ENCODE assay signal across 24 mouse cellular contexts in the genomic region with DNA sequence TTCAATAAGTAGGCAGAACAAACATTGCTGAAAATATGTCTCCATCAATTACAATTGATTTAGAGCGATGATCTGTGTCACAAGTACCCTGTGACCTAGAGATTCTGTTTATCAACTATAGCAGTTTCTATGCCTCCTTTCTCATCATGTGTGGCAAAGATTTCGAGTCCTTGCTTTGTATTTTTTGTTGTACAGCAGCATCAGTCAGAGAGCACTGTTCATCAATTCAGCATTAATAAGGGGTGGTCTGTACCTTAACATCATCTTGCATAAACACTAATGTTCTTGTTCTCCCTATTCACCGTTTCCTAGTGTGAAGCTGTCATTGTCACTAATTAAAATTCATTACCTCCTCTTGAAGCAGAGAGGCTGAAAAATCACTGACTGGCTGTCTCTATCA.
"Had no signal": no experiment of that assay in that cellular context is flagged by ENCODE, and none has a peak within 500 bp of the region (broad histone marks: within the 10 kb centered on the region; RNA-seq: fewer than 3 reads in every experiment).

No protein-coding gene starts in this region.

- H3K9me3 ChIP-seq: heart, embryonic 13.5 days; heart, embryonic 15.5 days; hindbrain, embryonic 13.5 days; kidney, embryonic 15.5 days; limb, embryonic 10.5 days; limb, embryonic 12.5 days had no signal

- H3K4me1 ChIP-seq: heart, embryonic 13.5 days; heart, embryonic 15.5 days; kidney, embryonic 15.5 days; limb, embryonic 10.5 days; limb, embryonic 12.5 days had no signal

- DNase-seq: gastrocnemius, postnatal 14 days; gastrocnemius, postnatal 36 days; heart, adult 11 months; heart, adult 2 months; heart, postnatal 14 days; heart, postnatal 36 days; kidney, adult 11 months; kidney, adult 2 months; kidney, adult 9 months; kidney, postnatal 14 days; kidney, postnatal 36 days; layer of hippocampus, adult 9-11 months; layer of hippocampus, postnatal 36 days; liver had no signal

- H3K4me2 ChIP-seq: heart, embryonic 11.5 days; heart, embryonic 13.5 days; heart, embryonic 15.5 days; hindbrain, embryonic 13.5 days; kidney, embryonic 15.5 days; limb, embryonic 12.5 days had no signal

- H3K27me3 ChIP-seq: heart, embryonic 13.5 days; heart, embryonic 15.5 days; hindbrain, embryonic 13.5 days; kidney, embryonic 15.5 days; limb, embryonic 12.5 days had no signal

- H3K4me3 ChIP-seq: heart, adult 2 months; heart, embryonic 13.5 days; heart, embryonic 15.5 days; hindbrain, embryonic 13.5 days; kidney, embryonic 15.5 days; limb, embryonic 10.5 days; limb, embryonic 12.5 days had no signal

- ATAC-seq: hindbrain, embryonic 16.5 days; intestine, embryonic 16.5 days had no signal

- H3K36me3 ChIP-seq: heart, embryonic 13.5 days; heart, embryonic 15.5 days; hindbrain, embryonic 13.5 days; kidney, embryonic 15.5 days; limb, embryonic 10.5 days; limb, embryonic 12.5 days had no signal

- H3K9ac ChIP-seq: heart, embryonic 13.5 days; heart, embryonic 15.5 days; hindbrain, embryonic 13.5 days; kidney, embryonic 15.5 days; limb, embryonic 12.5 days had no signal

- H3K27ac ChIP-seq: heart, adult 2 months; heart, embryonic 13.5 days; heart, embryonic 15.5 days; hindbrain, embryonic 13.5 days; kidney, embryonic 15.5 days; kidney, postnatal 0 days; limb, embryonic 10.5 days; limb, embryonic 12.5 days had no signal
